Mouse (Mus musculus): ENCODE measurements at regions not wholly inside any gene's neighbourhood (a gene's known extent, or its start where the extent isn't known, plus 50 kb on each side); places are given as distances from the start of the nearest gene placed in this dataset.

- Histone ChIP-seq H3K4me2 (replicated peaks; ENCODE audit: low read depth, low read length) (no peak overlapping the region), H3K4me3 (ENCODE audit: low read length) (no peak overlapping the region), H3K9ac (ENCODE audit: low read depth, low read length) (no peak overlapping the region), H3K27me3 (ENCODE audit: control insufficient read depth, insufficient read depth, low read length) (no peaks in the 10 kb centered on the region), H3K9me3 (ENCODE audit: control insufficient read depth, low read length) (no peaks in the 10 kb centered on the region), H3K36me3 (ENCODE audit: control insufficient read depth, insufficient read depth, low read length) (no peaks in the 10 kb centered on the region), H3K27ac (ENCODE audit: low read depth, low read length) (no peak overlapping the region), H3K4me1 (ENCODE audit: control insufficient read depth, insufficient read depth, low read length) (no peaks in the 10 kb centered on the region)
- no peak for ATAC-seq (ENCODE audit: low FRiP score, low TSS enrichment)
- 92% methylated on average over 2 of the region's 2 CpGs for WGBS
Observed at GRCm38 (mm10) chr4:89034822-89035221, 102.1 kb upstream of the Mtap start.

- 71% methylated on average over 3 of the region's 3 CpGs for WGBS
- H3K4me2 ChIP-seq (replicated peaks; ENCODE audit: low read depth, low read length): no peak overlapping the region
- H3K4me1 ChIP-seq (ENCODE audit: control insufficient read depth, insufficient read depth, low read length): no peaks in the 10 kb centered on the region
- no peak for ATAC-seq (ENCODE audit: low FRiP score, low TSS enrichment)
- H3K27me3 ChIP-seq (ENCODE audit: control insufficient read depth, insufficient read depth, low read length): no peaks in the 10 kb centered on the region
- H3K9me3 ChIP-seq (ENCODE audit: control insufficient read depth, low read length): no peaks in the 10 kb centered on the region
- no peak overlapping the region for H3K27ac ChIP-seq (ENCODE audit: low read depth, low read length)
- no peak overlapping the region for H3K4me3 ChIP-seq (ENCODE audit: low read length)
- no peaks in the 10 kb centered on the region for H3K36me3 ChIP-seq (ENCODE audit: control insufficient read depth, insufficient read depth, low read length)
- no peak overlapping the region for H3K9ac ChIP-seq (ENCODE audit: low read depth, low read length)
Observed at GRCm38 (mm10) chr4:89034299-89034698, 102.6 kb upstream of the Mtap start.

GRCm38 (mm10) chr4:89012681-89013353 is 124.1 kb upstream of the Mtap start:
- Histone ChIP-seq H3K4me1 (ENCODE audit: control insufficient read depth, insufficient read depth, low read length) (no peaks in the 10 kb centered on the region), H3K36me3 (ENCODE audit: control insufficient read depth, insufficient read depth, low read length) (no peaks in the 10 kb centered on the region), H3K4me2 (replicated peaks; ENCODE audit: low read depth, low read length) (no peak overlapping the region), H3K27me3 (ENCODE audit: control insufficient read depth, insufficient read depth, low read length) (no peaks in the 10 kb centered on the region), H3K27ac (ENCODE audit: low read depth, low read length) (no peak overlapping the region), H3K4me3 (ENCODE audit: low read length) (no peak overlapping the region), H3K9ac (ENCODE audit: low read depth, low read length) (no peak overlapping the region), H3K9me3 (ENCODE audit: control insufficient read depth, low read length) (no peaks in the 10 kb centered on the region)
- ATAC-seq (ENCODE audit: low FRiP score, low TSS enrichment): no peak
- 38% methylated on average over 2 of the region's 2 CpGs for WGBS

- Histone ChIP-seq H3K9ac (ENCODE audit: low read depth, low read length) (no peak overlapping the region), H3K4me2 (replicated peaks; ENCODE audit: low read depth, low read length) (no peak overlapping the region), H3K4me1 (ENCODE audit: control insufficient read depth, insufficient read depth, low read length) (no peaks in the 10 kb centered on the region), H3K9me3 (ENCODE audit: control insufficient read depth, low read length) (no peaks in the 10 kb centered on the region), H3K27ac (ENCODE audit: low read depth, low read length) (no peak overlapping the region), H3K27me3 (ENCODE audit: control insufficient read depth, insufficient read depth, low read length) (no peaks in the 10 kb centered on the region), H3K36me3 (ENCODE audit: control insufficient read depth, insufficient read depth, low read length) (no peaks in the 10 kb centered on the region), H3K4me3 (ENCODE audit: low read length) (no peak overlapping the region)
- WGBS: 85% methylated on average over 5 of the region's 5 CpGs
- no peak for ATAC-seq (ENCODE audit: low FRiP score, low TSS enrichment)
Observed at GRCm38 (mm10) chr4:89008561-89008960, 128.4 kb upstream of the Mtap start.

- H3K4me1 ChIP-seq (ENCODE audit: control insufficient read depth, insufficient read depth, low read length): no peaks in the 10 kb centered on the region
- H3K4me3 ChIP-seq (ENCODE audit: low read length): no peak overlapping the region
- H3K4me2 ChIP-seq (replicated peaks; ENCODE audit: low read depth, low read length): no peak overlapping the region
- no peaks in the 10 kb centered on the region for H3K27me3 ChIP-seq (ENCODE audit: control insufficient read depth, insufficient read depth, low read length)
- ATAC-seq (ENCODE audit: low FRiP score, low TSS enrichment): no peak
- WGBS: 92% methylated on average over 4 of the region's 4 CpGs
- H3K9me3 ChIP-seq (ENCODE audit: control insufficient read depth, low read length): no peaks in the 10 kb centered on the region
- no peak overlapping the region for H3K9ac ChIP-seq (ENCODE audit: low read depth, low read length)
- no peak overlapping the region for H3K27ac ChIP-seq (ENCODE audit: low read depth, low read length)
- H3K36me3 ChIP-seq (ENCODE audit: control insufficient read depth, insufficient read depth, low read length): no peaks in the 10 kb centered on the region
Observed at GRCm38 (mm10) chr4:89001470-89001869, 121.5 kb upstream of the Ifne start.

- no peak overlapping the region for H3K4me3 ChIP-seq (ENCODE audit: low read length)
- 72% methylated on average over 4 of the region's 4 CpGs for WGBS
- no peak overlapping the region for H3K4me2 ChIP-seq (replicated peaks; ENCODE audit: low read depth, low read length)
- H3K27me3 ChIP-seq (ENCODE audit: control insufficient read depth, insufficient read depth, low read length): no peaks in the 10 kb centered on the region
- no peaks in the 10 kb centered on the region for H3K9me3 ChIP-seq (ENCODE audit: control insufficient read depth, low read length)
- no peak for ATAC-seq (ENCODE audit: low FRiP score, low TSS enrichment)
- no peaks in the 10 kb centered on the region for H3K4me1 ChIP-seq (ENCODE audit: control insufficient read depth, insufficient read depth, low read length)
- no peaks in the 10 kb centered on the region for H3K36me3 ChIP-seq (ENCODE audit: control insufficient read depth, insufficient read depth, low read length)
- no peak overlapping the region for H3K27ac ChIP-seq (ENCODE audit: low read depth, low read length)
- no peak overlapping the region for H3K9ac ChIP-seq (ENCODE audit: low read depth, low read length)
Observed at GRCm38 (mm10) chr4:89000855-89001254, 120.9 kb upstream of the Ifne start.

- Histone ChIP-seq H3K9me3 (ENCODE audit: control insufficient read depth, low read length) (no peaks in the 10 kb centered on the region), H3K4me1 (ENCODE audit: control insufficient read depth, insufficient read depth, low read length) (no peaks in the 10 kb centered on the region), H3K27me3 (ENCODE audit: control insufficient read depth, insufficient read depth, low read length) (no peaks in the 10 kb centered on the region), H3K4me3 (ENCODE audit: low read length) (no peak overlapping the region), H3K4me2 (replicated peaks; ENCODE audit: low read depth, low read length) (no peak overlapping the region), H3K36me3 (ENCODE audit: control insufficient read depth, insufficient read depth, low read length) (no peaks in the 10 kb centered on the region), H3K9ac (ENCODE audit: low read depth, low read length) (no peak overlapping the region), H3K27ac (ENCODE audit: low read depth, low read length) (no peak overlapping the region)
- WGBS: 88% methylated on average over 6 of the region's 6 CpGs
- no peak for ATAC-seq (ENCODE audit: low FRiP score, low TSS enrichment)
Observed at GRCm38 (mm10) chr4:89000200-89000599, 120.2 kb upstream of the Ifne start.

- WGBS: 85% methylated on average over 5 of the region's 5 CpGs
- Histone ChIP-seq H3K36me3 (ENCODE audit: control insufficient read depth, insufficient read depth, low read length) (no peaks in the 10 kb centered on the region), H3K27me3 (ENCODE audit: control insufficient read depth, insufficient read depth, low read length) (no peaks in the 10 kb centered on the region)
Observed at GRCm38 (mm10) chr4:88998286-88998685, 118.3 kb upstream of the Ifne start.

GRCm38 (mm10) chr4:88995129-88995919 is 115.3 kb upstream of the Ifne start:
- H3K4me3 ChIP-seq (ENCODE audit: low read length): no peak overlapping the region
- H3K36me3 ChIP-seq (ENCODE audit: control insufficient read depth, insufficient read depth, low read length): no peaks in the 10 kb centered on the region
- no peaks in the 10 kb centered on the region for H3K27me3 ChIP-seq (ENCODE audit: control insufficient read depth, insufficient read depth, low read length)
- H3K9me3 ChIP-seq (ENCODE audit: control insufficient read depth, low read length): no peaks in the 10 kb centered on the region
- WGBS: 86% methylated on average over 5 of the region's 5 CpGs
- ATAC-seq (ENCODE audit: low FRiP score, low TSS enrichment): no peak
- H3K4me2 ChIP-seq (replicated peaks; ENCODE audit: low read depth, low read length): no peak overlapping the region
- no peaks in the 10 kb centered on the region for H3K4me1 ChIP-seq (ENCODE audit: control insufficient read depth, insufficient read depth, low read length)
- no peak overlapping the region for H3K9ac ChIP-seq (ENCODE audit: low read depth, low read length)
- H3K27ac ChIP-seq (ENCODE audit: low read depth, low read length): no peak overlapping the region

More at GRCm38 (mm10) chr4:88998286-88998685, 118.3 kb upstream of the Ifne start:
- ATAC-seq (ENCODE audit: low FRiP score, low TSS enrichment): no peak
- H3K27ac ChIP-seq (ENCODE audit: low read depth, low read length): no peak overlapping the region
- H3K4me1 ChIP-seq (ENCODE audit: control insufficient read depth, insufficient read depth, low read length): no peaks in the 10 kb centered on the region
- no peak overlapping the region for H3K9ac ChIP-seq (ENCODE audit: low read depth, low read length)
- no peak overlapping the region for H3K4me3 ChIP-seq (ENCODE audit: low read length)
- H3K9me3 ChIP-seq (ENCODE audit: control insufficient read depth, low read length): no peaks in the 10 kb centered on the region
- no peak overlapping the region for H3K4me2 ChIP-seq (replicated peaks; ENCODE audit: low read depth, low read length)

Data from kidney, embryonic 14.5 days (tissue).